Mouse (Mus musculus) intestine, postnatal 0 days (tissue): Measurements from ENCODE around the gene Supt5. TPM values are rescaled to one million over a fixed set of nuclear protein-coding genes. Genes with fewer than 3 reads are reported as not detected.
A peak's percentile ranks its signal among the peaks of the same experiment; 100 is the strongest.

Source experiments
- ATAC-seq: fragments of 200-750 bp; cut with Nextera tagmentation; 2 replicates; pipeline ENCODE4 v1.8.0; 2017; ENCODE audit warnings: mild to moderate bottlenecking, moderate TSS enrichment, moderate library complexity
- H3K27ac ChIP-seq: fragments of 300-500 bp; sonication (generic); 2 replicates; pipeline ENCODE4 v1.5.1; 2014; ENCODE audit warnings: mild to moderate bottlenecking, low read depth, low read length, moderate library complexity
- H3K27me3 ChIP-seq: fragments of 300-500 bp; sonication (generic); replicated peaks from 2 replicates; pipeline ENCODE4 v1.6.1; 2014; ENCODE audit warnings: low read length, mixed read lengths; ENCODE audit not compliant: control insufficient read depth, insufficient read depth
- H3K36me3 ChIP-seq: fragments of 300-500 bp; sonication (generic); 2 replicates; pipeline ENCODE4 v1.6.1; 2014; ENCODE audit warnings: mild to moderate bottlenecking, moderate library complexity; ENCODE audit not compliant: control insufficient read depth, insufficient read depth
- H3K4me1 ChIP-seq: fragments of 300-500 bp; sonication (generic); replicated peaks from 2 replicates; pipeline ENCODE4 v1.6.1; 2014; ENCODE audit warnings: antibody characterized with exemption, low read length, mixed read lengths; ENCODE audit not compliant: control insufficient read depth, insufficient read depth
- H3K4me2 ChIP-seq: fragments of 300-500 bp; sonication (generic); replicated peaks from 2 replicates; pipeline ENCODE4 v1.6.1; 2014; ENCODE audit warnings: low read depth, mild to moderate bottlenecking, moderate library complexity
- H3K4me3 ChIP-seq: fragments of 300-500 bp; sonication (generic); 2 replicates; pipeline ENCODE4 v1.5.1; 2014; ENCODE audit warnings: low read depth, low read length
- H3K9ac ChIP-seq: fragments of 300-500 bp; sonication (generic); 2 replicates; pipeline ENCODE4 v1.6.1; 2014; ENCODE audit warnings: mild to moderate bottlenecking, low read depth, low read length
- H3K9me3 ChIP-seq: fragments of 300-500 bp; sonication (generic); 2 replicates; pipeline ENCODE4 v1.6.1; 2016; ENCODE audit warnings: mixed run types; ENCODE audit not compliant: control insufficient read depth
- CTCF ChIP-seq: sonication (generic); IDR thresholded peaks from 2 replicates; pipeline ENCODE4 v1.5.1; 2016; ENCODE audit warnings: low read depth, mild to moderate bottlenecking, control low read depth, antibody characterized with exemption, moderate library complexity
- WGBS: fragments of 180-500 bp; shearing (Covaris S2); extraction: QIAGEN DNeasy Blood & Tissue Kit; methylation state at CpG from one replicate; pipeline ENCODE4 v1.1.7; 2014; 5-methylcytosine and 5-hydroxymethylcytosine counted together
- polyA plus RNA-seq: library from polyadenylated mRNA; unstranded; fragments of >200 nt; fragmentation: Nextera tagmentation; extraction: Ambion mirVana; gene quantifications from 2 replicates; pipeline ENCODE4 v1.2.1, GENCODE M21; 2015

The Supt5 gene
- polyA plus RNA-seq, 1 experiment from 2014 or later, result 32.5 TPM

DNA sequence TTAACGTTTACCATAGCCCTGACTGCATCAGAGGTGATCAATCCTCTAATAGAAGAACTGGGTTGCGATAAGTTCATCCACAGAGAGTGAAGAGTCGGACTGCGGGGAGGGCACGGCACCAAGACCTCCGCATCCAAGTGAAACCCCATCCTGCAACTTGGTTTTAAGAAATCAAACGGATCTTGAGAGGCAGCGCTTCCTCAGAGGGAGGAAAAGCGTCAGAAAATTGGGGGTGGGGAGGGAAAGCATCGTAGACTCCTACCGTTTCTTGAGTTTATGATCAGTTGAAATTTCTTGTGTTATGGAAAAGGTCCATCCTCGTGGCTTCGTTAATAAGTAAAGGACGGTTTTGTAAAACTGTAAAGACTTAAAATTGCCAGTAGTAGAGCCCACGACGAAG is 70.0 kb downstream of the Supt5 start:
- ATAC-seq, result no peak
- Histone ChIP-seq H3K4me1 (no peaks in the 10 kb centered on the region), H3K36me3 (peaks cover 4% of the 10 kb centered on the region; the same call in 1 of the 2 replicates), H3K27me3 (no peaks in the 10 kb centered on the region), H3K4me3 (peak overlapping the region; percentile 73), H3K4me2 (peak overlapping the region; percentile 89), H3K27ac (peak overlapping the region; percentile 73; the same call in 1 of the 2 replicates), H3K9ac (peak overlapping the region; percentile 82), H3K9me3 (no peaks in the 10 kb centered on the region)
- WGBS, result 25% methylated on average over 16 of the region's 16 CpGs
- no peak for TF ChIP-seq CTCF

DNA sequence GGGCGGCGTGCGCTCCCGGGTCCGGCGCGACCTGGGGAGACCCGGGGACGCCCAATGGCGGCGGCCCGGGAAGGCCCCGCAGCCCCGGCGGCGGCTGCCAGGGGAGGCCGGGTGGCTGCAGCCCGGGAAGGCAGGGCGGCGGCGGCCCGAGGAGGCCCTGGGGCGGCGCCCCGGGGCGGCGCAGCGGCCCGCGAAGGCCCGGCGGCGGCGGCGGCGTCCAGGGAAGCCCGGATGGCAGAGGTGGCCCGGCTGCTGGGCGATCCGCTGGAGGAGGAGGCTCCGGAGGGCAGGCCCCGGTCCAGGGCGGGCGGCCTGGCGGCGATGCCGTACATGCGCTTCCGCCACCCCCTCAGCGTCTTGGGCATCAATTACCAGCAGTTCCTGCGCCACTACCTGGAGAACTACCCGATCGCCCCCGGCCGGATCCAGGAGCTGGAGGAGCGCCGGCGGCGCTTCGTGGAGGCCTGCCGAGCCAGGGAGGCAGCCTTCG is 70.5 kb downstream of the Supt5 start:
- Histone ChIP-seq H3K27me3 (no peaks in the 10 kb centered on the region), H3K4me1 (no peaks in the 10 kb centered on the region), H3K27ac (peak overlapping the region; percentile 73), H3K9me3 (no peaks in the 10 kb centered on the region), H3K4me3 (peak overlapping the region; percentile 73), H3K9ac (peak overlapping the region; percentile 82), H3K4me2 (peak overlapping the region; percentile 89), H3K36me3 (peaks cover 3% of the 10 kb centered on the region; the same call in 1 of the 2 replicates)
- TF ChIP-seq CTCF, result no peak
- WGBS, result under 1% methylated on average over 60 of the region's 62 CpGs
- ATAC-seq, result peak; percentile 62

DNA sequence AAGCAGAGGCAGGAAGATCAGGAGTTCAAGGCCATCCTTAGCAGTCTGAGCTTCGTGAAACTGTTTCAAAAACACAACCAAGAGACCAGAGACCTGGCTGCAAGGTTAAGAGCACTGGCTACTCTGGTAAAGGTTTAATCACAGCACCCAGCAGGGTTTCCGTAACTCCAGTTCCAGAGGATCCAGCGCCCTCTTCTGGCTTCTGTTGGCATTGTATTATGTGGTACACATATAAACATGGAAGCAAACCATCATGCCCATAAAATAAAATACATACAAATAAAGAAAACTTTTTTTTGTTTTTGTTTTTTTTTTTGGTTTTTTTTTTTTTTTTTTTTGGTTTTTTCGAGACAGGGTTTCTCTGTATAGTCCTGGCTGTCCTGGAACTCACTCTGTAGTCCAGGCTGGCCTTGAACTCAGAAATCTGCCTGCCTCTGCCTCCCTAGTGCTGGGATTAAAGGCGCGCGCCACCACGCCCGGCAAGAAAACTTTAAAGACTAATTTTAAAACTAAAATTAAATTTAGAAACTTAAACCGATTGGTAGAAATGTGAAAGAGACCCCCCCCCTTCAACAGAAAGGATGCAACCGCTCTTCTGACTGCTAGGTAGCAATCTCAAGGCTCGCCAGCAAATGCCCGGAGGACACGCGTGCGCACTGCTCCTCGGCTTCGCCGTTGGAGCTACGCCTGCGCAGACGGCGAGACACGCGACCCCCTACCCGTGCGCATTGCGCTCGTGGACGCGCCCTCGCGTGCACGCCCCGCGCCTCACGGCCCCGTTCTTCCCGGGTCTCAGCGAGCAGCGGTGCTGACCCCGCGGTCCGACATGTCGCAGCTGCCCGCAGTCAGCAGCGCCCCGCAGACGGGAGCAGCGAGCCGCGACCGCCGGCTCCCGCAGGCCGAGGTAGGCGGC is 71.2 kb downstream of the Supt5 start, which contains the start of gene Eid2:
Gene Eid2, plus strand, starts transcription at position 753 of the 913 bp plus-strand sequence.
- Histone ChIP-seq H3K27ac (peak within 1 kb of the TSS; percentile 73), H3K36me3 (no peaks in the 10 kb centered on the region), H3K27me3 (no peaks in the 10 kb centered on the region), H3K9ac (peak within 1 kb of the TSS; percentile 82), H3K4me1 (no peaks in the 10 kb centered on the region), H3K9me3 (no peaks in the 10 kb centered on the region), H3K4me2 (peak within 1 kb of the TSS; percentile 89), H3K4me3 (peak within 1 kb of the TSS; percentile 73)
- 7% methylated on average over 57 of the region's 57 CpGs for WGBS
- ATAC-seq, result peak; percentile 65
- peak; percentile 36 for TF ChIP-seq CTCF

DNA sequence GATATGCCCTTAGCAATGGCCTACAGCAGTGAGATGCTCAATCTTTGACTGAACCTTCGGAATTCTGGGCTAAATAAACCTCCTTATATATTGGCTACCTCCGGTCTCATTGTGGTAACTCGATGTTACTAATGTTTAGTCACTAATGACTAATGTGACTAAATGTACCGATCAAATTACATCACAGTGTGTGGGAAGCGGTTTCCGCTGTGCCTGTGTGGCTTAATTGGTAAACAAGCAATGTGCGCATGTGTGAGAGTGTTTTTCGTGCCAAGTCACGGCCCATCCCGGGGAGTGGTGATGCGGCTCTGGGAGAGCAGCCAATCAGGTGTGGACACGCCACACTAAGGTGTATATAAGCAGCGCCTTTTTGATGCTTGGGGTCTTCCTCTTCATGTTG is 73.2 kb downstream of the Supt5 start:
- WGBS, result 86% methylated on average over 13 of the region's 13 CpGs
- Histone ChIP-seq H3K9ac (no peak overlapping the region), H3K4me2 (no peak overlapping the region), H3K9me3 (no peaks in the 10 kb centered on the region), H3K4me3 (no peak overlapping the region), H3K4me1 (no peaks in the 10 kb centered on the region), H3K36me3 (no peaks in the 10 kb centered on the region), H3K27me3 (no peaks in the 10 kb centered on the region), H3K27ac (no peak overlapping the region)
- no peak for ATAC-seq
- TF ChIP-seq CTCF, result no peak

Other genes with a start within 250 kb of the Supt5 start
- gene 9530053A07Rik, start 209.3 kb downstream of the Supt5 start, polyA plus RNA-seq, result 2.3 and 2.4 TPM in 2 replicates
- gene Fbl, start 169.0 kb downstream of the Supt5 start, polyA plus RNA-seq, result 60.6 and 67.1 TPM in 2 replicates
- 7.0 and 8.2 TPM in 2 replicates for gene Dyrk1b, start 159.3 kb downstream of the Supt5 start, polyA plus RNA-seq
- gene Eid2, start 70.9 kb downstream of the Supt5 start, polyA plus RNA-seq, result 3.1 and 3.7 TPM in 2 replicates
- 6.8 and 7.0 TPM in 2 replicates for gene Eid2b, start 61.0 kb downstream of the Supt5 start, polyA plus RNA-seq
- gene Selenov, start 47.6 kb downstream of the Supt5 start, polyA plus RNA-seq, result 0.24 TPM in 1 of 2 replicates, not detected in the other
- 0.90 and 0.95 TPM in 2 replicates for gene Dll3, start 36.5 kb downstream of the Supt5 start, polyA plus RNA-seq
- 68.8 and 69.7 TPM in 2 replicates for gene Timm50, start 26.7 kb downstream of the Supt5 start, polyA plus RNA-seq
- gene Rps16, start 11.9 kb upstream of the Supt5 start, polyA plus RNA-seq, result 695 and 702 TPM in 2 replicates
- gene Plekhg2, start 33.9 kb upstream of the Supt5 start, polyA plus RNA-seq, result 10.6 and 11.9 TPM in 2 replicates
- gene Zfp36, start 41.5 kb upstream of the Supt5 start, polyA plus RNA-seq, result 57.3 and 61.5 TPM in 2 replicates
- 42.7 and 44.2 TPM in 2 replicates for gene Med29, start 54.0 kb upstream of the Supt5 start, polyA plus RNA-seq
- gene Paf1, start 54.2 kb upstream of the Supt5 start, polyA plus RNA-seq, result 54.6 and 60.6 TPM in 2 replicates
- gene Gmfg, start 98.7 kb upstream of the Supt5 start, polyA plus RNA-seq, result 33.6 and 35.0 TPM in 2 replicates
- 0.55 and 0.82 TPM in 2 replicates for gene Lrfn1, start 113.2 kb upstream of the Supt5 start, polyA plus RNA-seq
- not detected in 2 replicates for gene Ifnl2, start 171.7 kb upstream of the Supt5 start, polyA plus RNA-seq
- gene Ifnl3, start 184.1 kb upstream of the Supt5 start, polyA plus RNA-seq, result not detected in 2 replicates
- 17.0 and 23.4 TPM in 2 replicates for gene Sycn, start 202.1 kb upstream of the Supt5 start, polyA plus RNA-seq
- gene Nccrp1, start 208.5 kb upstream of the Supt5 start, polyA plus RNA-seq, result not detected in 2 replicates